Mouse (Mus musculus): ENCODE data around the gene Sec11a. TPM values are rescaled to one million over a fixed set of nuclear protein-coding genes. Genes with fewer than 3 reads are reported as not detected.

Gene Sec11a
- polyA plus RNA-seq, 1 experiment from 2014 or later, result 193 TPM

DNA sequence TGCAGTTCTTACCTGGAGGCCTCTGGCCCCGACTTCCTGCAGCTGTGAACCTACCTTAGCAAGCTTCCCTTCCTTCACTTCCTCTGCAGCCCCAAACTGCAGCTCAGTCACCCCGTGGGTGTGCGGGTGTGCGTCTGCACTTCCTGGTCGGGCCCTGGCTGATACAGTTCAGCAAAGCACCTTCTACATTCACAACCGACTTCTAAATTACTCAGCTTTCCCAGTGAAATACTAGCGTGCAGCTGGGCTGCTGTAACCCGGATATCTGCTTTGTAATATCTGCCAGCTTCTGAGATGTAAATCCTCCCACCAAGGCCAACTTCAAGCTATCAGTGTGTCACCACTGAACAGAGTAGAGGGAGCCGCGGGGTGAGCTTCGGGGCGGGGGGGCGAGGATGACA lies 57.7 kb downstream of the Sec11a start:
- H3K4me2 ChIP-seq, result no peak overlapping the region
- peaks cover 15% of the 10 kb centered on the region for H3K4me1 ChIP-seq (replicated peaks)
- H3K9me3 ChIP-seq, result no peaks in the 10 kb centered on the region
- H3K4me3 ChIP-seq, result no peak overlapping the region
- H3K9ac ChIP-seq, result peak overlapping the region; percentile 44; the same call in 1 of the 2 replicates
- 78% methylated on average over 13 of the region's 13 CpGs for WGBS
- no peaks in the 10 kb centered on the region for H3K27me3 ChIP-seq
- ATAC-seq (ENCODE audit: low read depth), result no peak
- H3K36me3 ChIP-seq, result peaks cover 52% of the 10 kb centered on the region
- peak overlapping the region; percentile 84 for H3K27ac ChIP-seq (replicated peaks)

DNA sequence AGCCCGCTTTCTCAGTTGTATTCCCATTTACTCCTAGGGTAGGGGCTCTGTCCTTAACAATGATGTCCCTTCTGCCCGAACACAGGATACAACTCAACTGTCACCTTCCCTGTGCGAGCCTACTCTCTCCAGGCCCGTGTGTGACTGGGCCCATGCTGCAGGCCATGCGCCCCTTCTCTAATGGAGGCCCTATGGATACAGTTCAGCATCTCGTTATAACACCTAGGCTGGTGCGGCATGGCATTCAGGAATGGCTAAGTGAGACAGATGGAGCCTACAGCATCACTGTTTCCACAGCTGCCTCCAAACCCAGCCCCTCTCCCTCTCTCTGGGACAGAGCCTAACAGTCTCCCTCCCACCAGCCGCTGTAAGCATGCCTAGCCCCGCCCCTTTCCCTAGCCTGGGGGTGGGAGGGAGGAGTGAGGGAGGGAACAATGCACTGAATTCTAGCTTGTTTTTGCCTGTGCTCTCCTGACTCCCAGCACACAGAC lies 58.5 kb downstream of the Sec11a start:
- H3K9ac ChIP-seq, result peak overlapping the region; percentile 44; the same call in 1 of the 2 replicates
- H3K27ac ChIP-seq (replicated peaks), result peak overlapping the region; percentile 84
- no peaks in the 10 kb centered on the region for H3K27me3 ChIP-seq
- H3K4me2 ChIP-seq, result no peak overlapping the region
- peaks cover 15% of the 10 kb centered on the region for H3K4me1 ChIP-seq (replicated peaks)
- peaks cover 45% of the 10 kb centered on the region for H3K36me3 ChIP-seq
- WGBS, result 33% methylated on average over 9 of the region's 9 CpGs
- H3K9me3 ChIP-seq, result no peaks in the 10 kb centered on the region
- peak; percentile 88 for ATAC-seq (ENCODE audit: low read depth)
- H3K4me3 ChIP-seq, result no peak overlapping the region

DNA sequence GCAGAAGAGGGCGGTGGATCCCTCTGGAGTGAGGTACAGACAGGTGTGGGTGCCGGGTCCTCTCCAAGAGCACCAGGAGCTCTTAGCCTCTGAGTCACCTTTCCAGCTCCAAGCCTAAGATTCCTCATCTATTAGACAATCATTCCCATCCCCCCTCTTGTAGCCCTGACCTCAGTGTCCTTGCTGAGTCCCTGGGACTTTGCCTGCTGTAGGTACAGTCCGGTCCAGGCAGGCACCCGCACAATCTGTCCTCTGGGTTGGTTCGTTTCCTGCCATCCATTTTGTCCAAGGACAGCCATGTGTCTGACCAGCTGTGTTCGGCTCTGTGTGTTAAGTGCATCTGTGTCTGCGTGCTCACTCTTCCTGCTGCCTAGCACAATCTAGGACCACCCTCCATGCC lies 59.0 kb downstream of the Sec11a start:
- Histone ChIP-seq H3K4me3 (no peak overlapping the region), H3K27me3 (no peaks in the 10 kb centered on the region), H3K9ac (no peak overlapping the region), H3K4me1 (replicated peaks) (peaks cover 15% of the 10 kb centered on the region), H3K4me2 (no peak overlapping the region), H3K9me3 (no peaks in the 10 kb centered on the region), H3K36me3 (peaks cover 40% of the 10 kb centered on the region), H3K27ac (replicated peaks) (peak overlapping the region; percentile 84)
- 67% methylated on average over 7 of the region's 7 CpGs for WGBS
- ATAC-seq (ENCODE audit: low read depth), result peak; percentile 37

DNA sequence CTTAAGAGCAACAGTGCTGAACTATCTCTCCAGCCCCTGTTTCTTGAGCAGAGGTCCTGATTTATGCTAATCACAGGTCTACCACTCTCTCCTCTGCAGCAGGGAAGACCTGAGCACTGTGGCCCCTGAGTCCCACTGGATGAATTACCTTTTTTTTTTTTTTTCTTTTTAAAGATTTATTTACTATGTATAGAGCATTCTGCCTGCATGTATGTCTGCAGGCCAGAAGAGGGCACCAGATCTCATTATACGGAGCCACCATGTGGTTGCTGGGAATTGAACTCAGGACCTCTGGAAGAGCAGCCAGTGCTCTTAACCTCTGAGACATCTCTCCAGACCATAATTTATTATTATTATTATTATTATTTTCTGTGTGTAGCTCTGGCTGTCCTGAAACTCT lies 61.9 kb downstream of the Sec11a start:
- no peak overlapping the region for H3K9ac ChIP-seq
- no peak for ATAC-seq (ENCODE audit: low read depth)
- no peak overlapping the region for H3K27ac ChIP-seq (replicated peaks)
- no peak overlapping the region for H3K4me2 ChIP-seq
- H3K9me3 ChIP-seq, result no peaks in the 10 kb centered on the region
- H3K27me3 ChIP-seq, result no peaks in the 10 kb centered on the region
- peaks cover 11% of the 10 kb centered on the region for H3K36me3 ChIP-seq
- no peak overlapping the region for H3K4me3 ChIP-seq
- 15% methylated on average over 1 of the region's 1 CpGs for WGBS
- peaks cover 23% of the 10 kb centered on the region for H3K4me1 ChIP-seq (replicated peaks)

DNA sequence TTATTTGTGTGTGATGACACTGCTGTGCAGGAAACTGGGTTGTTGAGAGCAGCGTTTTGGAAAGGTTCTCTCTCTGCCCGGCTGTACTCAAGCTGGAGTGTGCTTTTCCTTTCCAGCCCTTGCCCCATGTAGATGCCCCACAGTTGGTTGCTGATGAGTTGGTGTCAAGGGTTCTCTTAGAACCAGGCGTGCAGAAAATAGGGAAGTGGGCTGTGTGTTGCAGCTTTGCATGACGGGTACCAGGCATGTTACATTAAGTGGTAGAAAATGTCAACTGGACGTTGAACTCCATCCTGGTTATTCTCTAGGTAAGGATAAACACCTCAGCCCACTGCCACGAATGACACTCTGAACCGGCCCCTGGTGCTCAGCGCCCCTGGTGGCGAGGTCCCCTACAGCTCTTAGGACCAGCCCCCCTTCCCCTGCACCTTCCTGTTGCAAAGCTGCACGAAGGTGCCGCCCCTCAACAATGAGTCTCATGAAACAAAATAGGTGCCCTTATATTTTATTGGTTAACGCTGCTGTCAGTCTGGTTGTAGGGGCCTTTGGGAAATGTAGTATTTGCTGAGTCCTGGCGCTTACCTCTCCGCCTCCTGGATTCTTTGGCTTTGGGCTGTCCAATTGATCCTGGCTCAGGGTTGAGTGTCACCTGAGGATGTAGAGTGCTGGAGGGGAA lies 64.6 kb downstream of the Sec11a start:
- Histone ChIP-seq H3K27me3 (no peaks in the 10 kb centered on the region), H3K4me2 (peak overlapping the region; percentile 41), H3K9me3 (no peaks in the 10 kb centered on the region), H3K9ac (no peak overlapping the region), H3K4me1 (replicated peaks) (peaks cover 8% of the 10 kb centered on the region), H3K4me3 (0 out of 2 replicates have a peak overlapping the region, but pooled peaks have one; percentile 6), H3K36me3 (peaks cover 2% of the 10 kb centered on the region), H3K27ac (replicated peaks) (no peak overlapping the region)
- WGBS, result 28% methylated on average over 14 of the region's 14 CpGs
- ATAC-seq (ENCODE audit: low read depth), result peak; percentile 79

DNA sequence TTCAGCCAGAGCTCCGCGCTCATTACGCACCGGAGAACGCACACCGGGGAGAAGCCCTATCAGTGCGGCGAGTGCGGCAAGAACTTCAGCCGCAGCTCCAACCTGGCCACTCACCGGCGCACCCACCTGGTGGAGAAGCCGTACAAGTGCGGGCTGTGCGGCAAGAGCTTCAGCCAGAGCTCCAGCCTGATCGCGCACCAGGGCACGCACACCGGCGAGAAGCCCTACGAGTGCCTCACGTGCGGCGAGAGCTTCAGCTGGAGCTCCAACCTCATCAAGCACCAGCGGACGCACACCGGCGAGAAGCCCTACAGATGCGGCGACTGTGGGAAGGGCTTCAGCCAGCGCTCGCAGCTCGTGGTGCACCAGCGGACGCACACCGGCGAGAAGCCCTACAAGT lies 71.9 kb downstream of the Sec11a start:
- Histone ChIP-seq H3K4me3 (no peak overlapping the region), H3K36me3 (peaks cover 67% of the 10 kb centered on the region), H3K4me1 (replicated peaks) (no peaks in the 10 kb centered on the region), H3K9me3 (no peaks in the 10 kb centered on the region), H3K27ac (replicated peaks) (no peak overlapping the region), H3K9ac (no peak overlapping the region), H3K27me3 (peaks cover 7% of the 10 kb centered on the region), H3K4me2 (no peak overlapping the region)
- no peak for ATAC-seq (ENCODE audit: low read depth)
- WGBS, result 28% methylated on average over 37 of the region's 37 CpGs

DNA sequence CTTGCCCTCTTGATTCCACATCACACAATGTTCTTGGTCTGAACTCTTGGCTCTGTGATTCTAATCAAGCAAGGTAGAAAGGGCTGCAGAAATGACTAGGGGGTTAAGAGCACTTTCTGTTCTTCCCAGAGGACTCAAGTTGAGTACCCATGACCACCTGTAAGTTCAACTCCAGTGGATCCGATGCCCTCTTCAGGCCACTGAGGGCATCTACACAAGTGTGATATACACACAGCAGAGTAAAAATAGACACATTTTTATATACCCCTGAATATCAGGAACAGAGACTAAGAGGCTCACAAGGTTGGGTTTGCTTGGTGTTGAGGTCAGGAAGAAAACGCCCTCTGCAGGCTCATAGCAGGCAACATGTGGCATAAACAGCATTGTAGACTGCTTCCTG lies 73.9 kb downstream of the Sec11a start:
- Histone ChIP-seq H3K4me3 (no peak overlapping the region), H3K36me3 (peaks cover 88% of the 10 kb centered on the region), H3K4me1 (replicated peaks) (no peaks in the 10 kb centered on the region), H3K27ac (replicated peaks) (no peak overlapping the region), H3K4me2 (no peak overlapping the region), H3K9me3 (no peaks in the 10 kb centered on the region), H3K9ac (no peak overlapping the region), H3K27me3 (peaks cover 7% of the 10 kb centered on the region)
- no peak for ATAC-seq (ENCODE audit: low read depth)
- 97% methylated on average over 2 of the region's 2 CpGs for WGBS

DNA sequence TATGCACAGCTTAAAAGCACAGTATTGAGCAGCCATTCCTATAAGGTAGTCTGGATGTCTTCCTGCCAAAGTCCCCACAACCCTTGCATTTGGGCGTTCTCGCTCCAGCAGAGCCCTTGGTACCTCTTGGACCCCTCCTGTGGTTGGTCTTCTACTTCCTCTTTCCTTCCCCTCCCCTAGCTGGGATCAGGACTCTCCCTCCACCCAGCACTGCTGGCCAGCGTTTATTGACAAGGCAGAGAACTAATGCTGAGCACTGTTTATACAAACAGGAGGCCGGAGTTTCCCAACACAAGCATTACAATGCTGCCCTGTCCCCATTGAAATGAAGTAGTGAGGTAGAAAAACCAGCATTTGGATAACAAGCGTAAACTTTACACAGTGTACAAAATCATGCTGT lies 74.5 kb downstream of the Sec11a start:
- no peak overlapping the region for H3K9ac ChIP-seq
- H3K36me3 ChIP-seq, result peaks cover 92% of the 10 kb centered on the region
- H3K9me3 ChIP-seq, result no peaks in the 10 kb centered on the region
- H3K27ac ChIP-seq (replicated peaks), result no peak overlapping the region
- H3K4me3 ChIP-seq, result no peak overlapping the region
- no peak overlapping the region for H3K4me2 ChIP-seq
- H3K4me1 ChIP-seq (replicated peaks), result no peaks in the 10 kb centered on the region
- peaks cover 7% of the 10 kb centered on the region for H3K27me3 ChIP-seq
- 81% methylated on average over 5 of the region's 5 CpGs for WGBS
- no peak for ATAC-seq (ENCODE audit: low read depth)

DNA sequence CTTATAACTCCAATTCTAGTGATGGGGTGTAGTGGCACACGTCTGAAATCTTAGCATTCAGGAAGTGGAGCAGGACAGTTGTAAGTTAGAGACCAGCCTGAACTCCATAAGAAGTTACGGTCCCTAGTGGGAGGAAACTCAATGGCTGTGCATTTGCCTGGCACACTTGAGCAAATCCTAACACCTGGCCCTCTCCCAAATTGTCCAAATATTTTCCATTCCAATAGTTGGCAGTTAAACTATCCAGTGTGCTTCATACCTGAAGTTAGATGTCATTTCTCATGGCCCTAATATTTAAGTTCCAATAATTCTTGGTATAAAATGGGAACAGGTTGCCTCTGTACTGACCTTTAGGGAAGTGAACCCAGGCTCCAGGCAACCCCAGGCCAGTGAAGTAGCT lies 78.9 kb downstream of the Sec11a start:
- 94% methylated on average over 2 of the region's 2 CpGs for WGBS
- peaks cover 31% of the 10 kb centered on the region for H3K4me1 ChIP-seq (replicated peaks)

DNA sequence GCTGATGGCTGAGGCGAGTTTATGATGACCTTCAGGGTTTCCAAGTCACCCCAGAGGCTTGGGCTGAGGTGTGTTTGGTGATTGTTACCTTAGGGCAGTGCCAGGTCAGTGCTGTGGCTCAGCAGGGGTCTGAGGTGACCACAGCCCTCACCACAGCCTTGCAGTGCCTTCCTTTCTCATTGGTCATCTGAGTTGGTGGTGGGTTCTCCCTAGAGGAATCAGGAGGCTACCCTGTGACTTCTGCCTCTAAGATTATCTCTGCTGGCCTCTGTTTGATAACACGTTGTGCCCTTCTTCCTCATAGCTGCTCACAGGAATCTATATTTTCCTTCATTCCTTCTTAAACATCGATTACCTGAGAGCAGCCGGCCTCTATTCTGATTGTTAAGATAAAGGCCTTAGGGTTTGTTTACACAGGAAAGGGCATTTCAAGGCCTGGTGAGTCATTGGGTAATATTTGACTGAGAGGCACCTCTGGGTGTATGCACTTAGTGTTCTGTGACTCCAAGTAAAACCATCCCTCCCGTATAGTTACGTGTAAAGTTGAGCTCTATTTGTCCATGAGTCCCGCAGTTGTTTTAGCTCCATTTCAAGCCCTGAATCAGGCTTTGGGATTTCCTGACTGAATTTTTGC lies 80.9 kb downstream of the Sec11a start:
- H3K27ac ChIP-seq (replicated peaks), result no peak overlapping the region
- H3K9me3 ChIP-seq, result no peaks in the 10 kb centered on the region
- no peak overlapping the region for H3K4me2 ChIP-seq
- H3K4me3 ChIP-seq, result no peak overlapping the region
- peaks cover 82% of the 10 kb centered on the region for H3K36me3 ChIP-seq
- H3K9ac ChIP-seq, result no peak overlapping the region
- no peaks in the 10 kb centered on the region for H3K27me3 ChIP-seq
- no peak for ATAC-seq (ENCODE audit: low read depth)
- WGBS, result 88% methylated on average over 7 of the region's 7 CpGs
- peaks cover 52% of the 10 kb centered on the region for H3K4me1 ChIP-seq (replicated peaks)

More for the DNA sequence above, 78.9 kb downstream of the Sec11a start:
- Histone ChIP-seq H3K9me3 (no peaks in the 10 kb centered on the region), H3K27me3 (peaks cover 4% of the 10 kb centered on the region; the same call in 1 of the 2 replicates), H3K36me3 (peaks cover 93% of the 10 kb centered on the region), H3K9ac (no peak overlapping the region), H3K4me2 (no peak overlapping the region), H3K27ac (replicated peaks) (no peak overlapping the region), H3K4me3 (no peak overlapping the region)
- no peak for ATAC-seq (ENCODE audit: low read depth)

DNA sequence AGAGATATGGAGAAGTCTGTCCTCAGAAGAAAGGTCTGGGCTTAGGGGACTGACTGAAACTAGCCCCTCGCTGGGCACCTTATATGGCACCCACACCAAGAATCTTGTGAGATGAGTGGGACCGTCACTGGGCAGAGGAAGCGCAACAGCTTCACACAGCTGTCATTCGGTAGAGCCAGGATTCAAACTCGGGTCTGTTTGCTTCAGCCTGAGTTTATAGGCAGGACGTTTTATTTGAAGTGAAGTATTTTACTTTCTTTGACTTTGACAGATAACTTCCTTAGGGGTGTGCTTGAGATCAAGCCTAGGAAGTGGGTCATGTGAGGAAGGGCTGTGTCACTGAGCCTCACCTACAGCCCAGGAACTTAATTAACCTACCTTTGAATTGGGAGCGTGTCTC lies 82.1 kb downstream of the Sec11a start:
- Histone ChIP-seq H3K27me3 (no peaks in the 10 kb centered on the region), H3K4me3 (no peak overlapping the region), H3K36me3 (peaks cover 76% of the 10 kb centered on the region), H3K9me3 (no peaks in the 10 kb centered on the region), H3K27ac (replicated peaks) (no peak overlapping the region), H3K9ac (no peak overlapping the region), H3K4me1 (replicated peaks) (peaks cover 54% of the 10 kb centered on the region), H3K4me2 (no peak overlapping the region)
- WGBS, result 93% methylated on average over 7 of the region's 7 CpGs
- ATAC-seq (ENCODE audit: low read depth), result no peak

DNA sequence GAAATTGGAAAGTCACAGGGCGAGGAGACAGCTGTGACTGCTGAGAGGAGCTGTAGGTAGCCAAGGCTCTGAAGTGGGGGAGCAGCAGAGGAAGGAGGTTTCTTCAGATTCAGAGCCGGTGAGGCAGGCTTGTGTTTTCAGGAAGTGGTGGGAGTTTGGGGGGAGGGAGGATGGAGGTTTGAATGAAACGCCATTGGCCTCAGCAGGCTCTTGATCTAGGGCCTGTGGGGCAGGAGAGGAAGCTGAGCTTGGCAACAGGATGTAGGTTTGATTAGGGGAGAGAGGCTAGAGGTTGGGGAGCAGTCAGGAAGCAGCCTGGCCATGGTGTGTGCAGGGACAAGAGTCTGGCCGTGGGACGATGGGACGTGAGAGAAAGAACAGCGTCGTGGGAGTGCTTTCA lies 82.7 kb downstream of the Sec11a start:
- 86% methylated on average over 8 of the region's 8 CpGs for WGBS
- H3K4me3 ChIP-seq, result no peak overlapping the region
- no peak overlapping the region for H3K27ac ChIP-seq (replicated peaks)
- H3K9ac ChIP-seq, result no peak overlapping the region
- no peaks in the 10 kb centered on the region for H3K9me3 ChIP-seq
- H3K4me2 ChIP-seq, result peak overlapping the region; percentile 22; the same call in 1 of the 2 replicates
- H3K36me3 ChIP-seq, result peaks cover 69% of the 10 kb centered on the region
- H3K4me1 ChIP-seq (replicated peaks), result peaks cover 54% of the 10 kb centered on the region
- no peak for ATAC-seq (ENCODE audit: low read depth)
- no peaks in the 10 kb centered on the region for H3K27me3 ChIP-seq

All from neural tube, embryonic 13.5 days (tissue).